Mouse (Mus musculus): Measurements from ENCODE around the gene Dab2ip.

Gene Dab2ip

DNA sequence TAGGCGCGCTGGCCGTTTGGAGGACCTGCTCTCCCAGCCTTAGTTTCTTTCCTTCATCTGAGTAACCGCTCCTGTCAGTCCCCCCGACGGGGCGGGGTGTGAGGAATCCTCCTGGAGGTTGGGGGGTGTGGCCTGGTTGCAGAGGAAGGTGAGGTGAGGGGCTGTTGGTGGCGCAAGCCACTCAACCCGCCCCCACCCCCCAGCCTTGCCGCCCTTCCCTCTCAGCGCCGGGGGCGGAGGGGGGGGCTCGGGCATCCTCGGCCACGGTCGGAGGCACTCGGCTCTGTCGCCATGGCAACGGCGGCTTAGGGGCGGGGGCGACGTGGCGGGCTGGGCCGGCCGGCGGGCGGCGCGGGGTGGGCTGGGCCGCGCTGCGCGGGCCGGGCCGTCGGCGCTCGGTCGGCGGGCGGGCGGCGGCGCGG lies 102.9 kb downstream of the Dab2ip start:
- DNase-seq, result peak; percentile 71 to 86

DNA sequence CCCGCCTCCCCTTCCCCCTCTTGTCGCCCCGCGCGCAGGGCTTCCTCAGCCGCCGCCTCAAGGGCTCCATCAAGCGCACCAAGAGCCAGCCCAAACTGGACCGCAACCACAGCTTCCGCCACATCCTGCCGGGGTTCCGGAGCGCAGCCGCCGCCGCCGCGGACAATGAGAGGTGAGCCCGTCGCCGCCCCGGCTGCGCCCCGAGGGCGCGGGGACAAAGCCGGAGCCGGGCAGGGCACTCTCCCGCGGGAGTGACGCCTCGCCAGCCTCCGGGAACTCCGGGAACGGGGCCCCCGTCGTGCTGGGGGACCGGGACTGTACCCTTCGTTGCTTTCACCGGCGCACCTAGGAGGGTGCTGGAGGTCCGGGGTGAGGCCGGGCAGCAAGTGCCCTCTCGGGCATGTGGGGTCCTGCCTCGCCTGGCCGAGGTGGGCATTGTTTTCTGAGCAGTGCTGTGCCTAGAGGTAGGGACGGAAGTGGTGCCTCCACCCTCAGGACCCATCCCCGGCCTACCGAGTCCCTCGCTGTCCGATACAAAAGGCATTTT lies 103.5 kb downstream of the Dab2ip start:
- peak; percentile 70 to 82 for DNase-seq

DNA sequence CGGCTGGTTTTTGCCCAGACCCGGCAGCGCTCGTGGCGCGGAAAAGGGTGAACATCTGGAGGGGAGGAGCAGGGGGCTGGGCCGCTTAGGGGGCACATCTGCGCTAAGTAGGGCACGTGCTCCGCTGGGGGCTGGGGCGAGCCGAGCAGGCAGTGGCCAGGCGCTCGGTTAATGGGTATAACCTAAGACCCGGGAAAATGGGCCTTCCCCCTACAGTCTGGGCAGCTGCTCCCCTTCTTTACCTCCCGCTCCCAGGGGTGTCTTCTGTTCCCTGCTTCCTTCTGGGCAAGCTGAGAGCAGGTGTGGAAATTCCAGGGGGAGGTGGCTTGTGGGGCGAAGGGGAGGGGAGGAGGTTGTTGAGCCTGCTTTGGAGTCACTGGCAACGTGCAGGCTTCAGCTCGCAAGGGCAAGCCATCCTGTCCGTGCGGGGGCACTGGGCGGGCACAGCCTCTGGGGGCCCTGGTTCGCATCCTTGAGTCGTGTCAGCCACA lies 104.0 kb downstream of the Dab2ip start:
- DNase-seq, result peak; percentile 25 to 52

DNA sequence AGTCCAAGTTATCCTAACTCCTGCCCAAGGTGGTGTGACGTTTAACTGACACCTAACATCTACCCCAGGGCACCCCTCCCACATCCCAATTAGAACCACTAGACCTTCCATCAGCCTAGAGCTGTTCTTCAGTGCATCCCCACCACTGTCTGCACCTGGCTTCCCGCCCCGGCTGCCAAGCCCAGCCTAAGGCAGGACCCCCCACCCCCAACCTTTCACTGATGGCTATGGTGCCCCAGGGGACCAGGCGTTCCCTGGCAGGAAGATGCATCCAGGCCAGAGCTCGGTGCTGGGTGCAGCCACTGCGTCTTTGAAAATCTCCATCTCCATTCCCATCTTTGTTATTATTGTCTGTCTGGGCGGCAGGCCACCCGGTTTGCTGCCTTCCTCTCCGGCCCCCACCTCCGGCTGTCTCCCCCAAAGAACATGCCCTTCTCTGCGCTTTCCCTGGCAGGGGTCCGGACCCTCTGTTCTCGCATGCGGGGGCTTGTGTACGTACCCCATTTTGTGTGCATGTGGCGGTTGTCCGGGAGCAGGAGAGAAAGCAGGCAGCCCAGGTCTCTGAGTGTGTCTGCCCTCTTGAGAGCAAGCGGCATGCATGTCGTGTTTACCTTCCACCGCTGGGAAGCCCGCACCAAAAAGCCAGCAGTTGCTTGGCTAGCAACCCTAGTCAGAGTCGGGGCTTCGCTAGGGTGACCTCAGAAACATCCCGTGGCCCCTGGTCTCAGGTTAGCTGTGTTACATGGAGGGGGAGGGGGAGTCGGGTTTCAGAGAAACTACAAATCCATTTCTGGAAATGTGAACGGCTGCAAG lies 104.9 kb downstream of the Dab2ip start:
- no peak for DNase-seq

DNA sequence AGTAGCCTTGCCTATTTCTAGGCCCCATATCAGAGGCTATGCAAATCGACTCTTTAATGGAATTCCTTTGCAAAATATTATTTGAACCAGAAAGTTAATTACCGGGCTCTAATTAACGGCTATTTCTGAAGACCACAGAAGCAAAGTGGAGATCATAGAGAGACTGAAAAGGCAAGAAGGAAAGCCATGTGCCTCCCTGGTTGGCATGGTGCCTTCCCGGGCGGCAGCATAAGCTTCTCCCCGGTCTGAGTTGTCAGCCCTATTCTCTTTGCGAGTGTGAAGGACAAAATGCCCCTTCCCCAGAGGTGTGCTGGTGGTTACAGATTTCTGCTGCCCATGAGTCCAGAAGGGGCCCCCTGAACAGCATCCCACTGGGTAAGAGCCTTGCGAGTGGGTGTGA lies 109.7 kb downstream of the Dab2ip start:
- DNase-seq, result no peak

DNA sequence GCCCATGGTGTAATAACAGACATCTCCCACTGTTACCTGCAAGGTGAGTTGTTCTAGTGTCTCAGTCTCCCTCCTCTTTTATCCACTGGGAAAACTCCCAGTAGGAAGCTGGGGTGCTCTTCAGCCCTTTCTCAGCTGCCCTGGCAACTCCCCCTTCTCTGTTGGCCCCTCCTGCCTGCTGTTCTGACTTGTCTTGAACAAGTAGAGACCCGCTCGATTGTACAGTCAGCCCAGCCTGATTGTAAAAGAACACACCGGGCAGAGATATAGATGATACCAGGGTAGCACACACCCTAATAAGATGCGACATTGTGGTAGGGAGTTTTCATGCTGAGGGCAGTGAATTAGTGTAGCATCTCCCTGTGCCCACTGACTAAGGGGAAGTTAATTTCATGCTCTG lies 111.2 kb downstream of the Dab2ip start:
- no peak for DNase-seq

DNA sequence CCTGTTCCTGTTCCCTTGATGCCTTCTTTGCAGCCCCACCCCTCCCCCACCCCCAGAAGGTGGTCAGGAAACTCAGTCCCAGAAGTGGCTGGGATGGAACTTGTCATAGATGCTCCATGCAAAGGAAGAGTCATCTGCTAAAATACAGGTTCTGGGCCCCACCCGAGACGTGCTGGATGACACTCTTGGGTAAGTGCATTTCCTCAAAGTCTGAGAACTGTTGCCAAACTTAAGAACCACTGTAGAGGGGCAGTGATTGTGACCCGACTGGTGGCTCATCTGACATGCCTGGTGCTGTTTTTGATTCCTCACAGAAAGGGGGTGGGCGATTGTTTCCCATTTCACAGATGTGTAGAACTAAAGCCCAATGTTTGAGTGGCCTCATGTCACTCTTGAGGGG lies 111.7 kb downstream of the Dab2ip start:
- DNase-seq, result no peak

DNA sequence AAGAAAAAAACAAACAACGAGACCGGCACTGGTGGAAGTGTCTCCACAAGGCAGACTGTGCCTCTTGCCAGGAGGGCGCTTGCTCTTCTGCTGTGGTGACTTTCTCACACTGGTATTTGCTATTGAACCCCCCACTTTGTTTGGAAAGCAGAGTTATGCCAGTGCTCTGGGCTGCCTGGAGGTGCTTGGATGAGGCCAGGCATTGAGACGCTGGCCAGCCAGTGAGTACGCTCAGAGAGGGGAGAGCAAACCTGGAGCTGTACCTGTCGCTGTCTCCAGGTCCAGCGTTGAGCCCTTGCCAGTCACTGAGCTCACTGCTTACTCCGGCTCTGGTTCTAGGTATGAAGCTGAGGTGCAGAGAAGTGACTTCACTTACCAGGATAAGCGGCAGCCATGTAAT lies 112.2 kb downstream of the Dab2ip start:
- no peak for DNase-seq

DNA sequence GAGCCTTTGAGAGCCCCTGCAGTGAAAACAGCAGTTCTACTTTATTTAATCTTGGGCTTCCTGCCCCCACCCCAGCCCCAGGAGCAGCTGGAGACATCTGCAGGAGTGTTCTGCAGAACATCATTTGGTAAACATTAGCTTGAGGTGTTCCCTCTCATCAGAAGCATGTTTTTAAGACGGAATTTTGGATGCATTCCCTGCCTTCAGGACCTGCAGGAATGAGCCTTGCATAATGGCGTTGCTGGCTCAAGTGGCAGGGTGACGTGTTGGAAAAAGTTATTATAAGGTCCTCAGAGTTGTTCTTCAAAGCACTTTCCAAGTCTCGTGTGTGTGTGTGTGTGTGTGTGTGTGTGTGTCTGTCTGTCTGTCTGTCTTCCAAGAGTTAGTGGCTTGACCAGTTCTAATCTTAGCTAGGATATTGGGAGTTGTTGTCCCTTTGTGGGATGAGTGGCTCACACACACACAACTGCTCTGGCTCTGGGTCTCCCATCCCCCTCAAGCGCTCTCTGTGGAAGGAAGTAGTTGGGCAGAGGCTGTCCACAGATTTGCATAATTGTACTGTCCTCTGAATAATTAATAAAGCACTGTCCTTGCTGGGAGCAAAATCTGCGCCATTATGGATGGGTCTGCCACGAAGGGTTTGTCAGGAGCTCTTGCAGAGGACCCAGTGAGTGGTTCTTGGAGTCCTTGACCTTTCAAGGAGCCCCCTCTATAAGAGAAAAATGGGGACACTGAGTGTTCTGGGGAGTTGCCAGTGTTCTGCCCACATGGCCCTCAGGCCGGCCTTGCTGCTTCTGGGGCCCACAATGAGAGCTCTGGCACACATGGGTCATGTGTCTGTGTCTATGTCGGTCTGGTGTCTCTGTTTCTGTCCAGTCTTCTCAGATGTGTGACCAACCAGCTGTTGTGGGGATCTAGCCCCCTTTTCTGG lies 114.2 kb downstream of the Dab2ip start:
- peak; percentile 59 to 75 for DNase-seq

DNA sequence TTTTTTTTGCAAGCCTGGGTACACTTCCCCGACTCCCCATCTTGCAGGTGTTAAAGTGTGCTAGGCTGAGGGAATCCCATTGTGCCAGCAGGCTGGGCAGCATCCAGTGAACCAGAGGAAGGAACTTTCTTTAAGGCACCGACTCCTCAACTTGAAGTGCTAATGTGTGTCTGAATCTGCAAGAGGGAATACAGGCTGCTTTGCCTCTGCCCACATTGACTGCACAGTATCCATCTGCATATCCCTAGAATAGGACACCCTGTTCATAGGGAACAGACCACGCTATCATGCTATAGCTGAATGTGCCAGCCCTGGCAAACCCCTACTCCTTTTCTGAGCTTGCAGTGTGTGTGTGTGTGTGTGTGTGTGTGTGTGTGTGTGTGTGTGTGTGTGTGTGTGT lies 115.1 kb downstream of the Dab2ip start:
- no peak for DNase-seq

DNA sequence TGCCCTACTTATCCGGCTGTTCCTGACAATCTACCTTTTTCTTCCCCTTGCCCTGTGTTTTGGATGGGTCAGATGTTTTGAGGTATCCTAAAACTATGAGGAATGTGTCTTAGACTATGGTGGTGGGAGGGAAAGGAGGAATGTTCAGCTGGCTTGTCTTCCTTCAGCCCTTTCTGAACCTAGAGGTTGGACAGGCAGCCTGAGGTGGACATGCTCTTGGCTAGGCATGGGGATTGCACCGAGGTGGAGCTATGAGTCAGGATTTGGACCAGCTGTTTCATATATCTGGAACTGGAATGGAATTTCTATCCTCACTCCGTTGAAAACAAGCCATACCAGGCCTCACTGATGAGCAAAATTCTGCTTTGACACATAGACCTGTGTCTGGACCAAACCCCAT lies 115.9 kb downstream of the Dab2ip start:
- no peak for DNase-seq

DNA sequence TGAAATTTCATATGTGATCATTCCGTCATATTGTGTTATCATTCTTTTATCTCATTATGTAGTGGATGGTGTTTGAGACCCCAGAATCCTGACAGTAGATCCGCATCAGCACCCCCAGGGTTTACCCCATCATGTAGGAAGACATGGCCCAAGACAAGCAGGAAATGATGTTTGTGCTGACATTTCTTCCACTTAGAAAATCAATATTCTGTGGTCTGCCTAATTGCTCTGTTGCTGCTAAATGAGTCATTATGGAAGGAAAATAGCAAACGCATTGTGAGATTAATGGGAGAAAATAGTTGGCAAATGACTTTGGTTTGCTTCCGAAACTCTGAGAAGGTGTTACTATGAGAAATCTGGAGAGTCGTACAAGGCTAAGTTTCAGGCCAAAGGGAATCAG lies 116.4 kb downstream of the Dab2ip start:
- DNase-seq, result no peak

DNA sequence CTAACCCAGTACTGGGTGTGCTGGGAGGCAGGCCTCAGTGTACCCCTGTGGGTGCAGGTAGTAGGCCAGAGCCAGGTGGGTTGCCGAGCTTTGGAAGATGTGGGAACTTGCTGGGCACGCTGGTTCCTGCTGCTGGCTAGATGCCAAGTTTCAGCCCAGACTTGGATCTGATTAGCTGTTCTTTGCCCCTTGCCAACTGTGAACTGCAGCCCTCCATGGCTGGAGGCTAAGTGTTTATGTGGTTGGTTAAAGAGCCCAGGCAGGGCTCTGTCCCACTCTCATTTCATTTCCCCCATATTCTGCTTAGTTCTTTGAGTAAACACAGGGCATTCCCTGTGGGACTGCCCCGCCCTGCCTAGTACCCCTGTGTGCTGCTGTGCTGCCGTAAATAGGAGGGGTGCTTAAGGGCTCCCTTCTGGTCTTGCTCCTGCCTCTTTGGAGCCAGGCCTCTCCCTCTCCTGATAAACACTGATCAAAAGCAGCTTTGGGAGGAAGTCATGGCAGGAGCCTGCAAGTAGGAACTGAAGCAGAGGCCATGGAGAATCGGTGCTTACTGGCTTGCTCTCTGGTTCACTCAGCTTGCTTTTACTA lies 118.1 kb downstream of the Dab2ip start:
- DNase-seq, result peak; percentile 72 to 78

DNA sequence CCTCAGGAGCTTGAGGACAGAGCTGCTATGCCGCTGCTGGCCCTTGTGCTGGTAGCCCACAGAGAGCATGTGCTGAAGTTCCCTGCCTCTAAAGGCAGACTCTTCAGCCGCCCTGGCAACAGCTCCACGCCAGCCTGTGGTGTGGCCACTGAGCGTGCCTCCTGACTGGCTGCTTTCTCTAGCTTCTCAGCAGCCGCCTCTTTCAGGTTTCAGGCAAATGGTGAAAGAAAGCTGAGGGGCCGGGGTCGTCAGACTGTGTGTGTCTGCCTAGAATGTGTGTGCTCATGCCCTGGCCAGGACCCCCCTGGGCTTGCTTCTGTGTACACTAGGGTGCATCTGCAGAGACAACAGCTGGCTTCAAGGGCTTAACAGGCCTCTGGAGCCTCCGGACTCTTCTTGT lies 119.8 kb downstream of the Dab2ip start:
- peak in 1 of 2 experiments; percentile 34 for DNase-seq

DNA sequence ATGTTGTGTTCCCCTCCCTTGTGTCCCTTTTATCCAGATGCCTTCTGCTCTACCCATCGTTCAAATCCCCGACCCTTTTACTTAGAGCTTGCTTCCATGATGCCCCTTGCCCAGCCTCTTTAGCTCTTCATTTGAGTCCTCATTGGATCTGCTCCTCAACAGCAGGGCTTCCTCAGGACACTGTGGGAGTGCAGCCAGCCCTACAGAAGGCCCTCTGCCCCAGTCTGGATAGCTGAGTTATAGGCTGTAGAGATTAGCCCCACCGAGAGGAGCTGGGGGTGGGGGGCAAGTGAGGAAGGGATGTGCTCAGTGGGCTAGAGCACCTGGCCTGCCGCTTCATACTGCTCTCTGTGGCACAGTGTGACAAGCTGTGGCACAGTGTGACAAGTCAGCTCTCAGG lies 120.4 kb downstream of the Dab2ip start:
- no peak for DNase-seq

DNA sequence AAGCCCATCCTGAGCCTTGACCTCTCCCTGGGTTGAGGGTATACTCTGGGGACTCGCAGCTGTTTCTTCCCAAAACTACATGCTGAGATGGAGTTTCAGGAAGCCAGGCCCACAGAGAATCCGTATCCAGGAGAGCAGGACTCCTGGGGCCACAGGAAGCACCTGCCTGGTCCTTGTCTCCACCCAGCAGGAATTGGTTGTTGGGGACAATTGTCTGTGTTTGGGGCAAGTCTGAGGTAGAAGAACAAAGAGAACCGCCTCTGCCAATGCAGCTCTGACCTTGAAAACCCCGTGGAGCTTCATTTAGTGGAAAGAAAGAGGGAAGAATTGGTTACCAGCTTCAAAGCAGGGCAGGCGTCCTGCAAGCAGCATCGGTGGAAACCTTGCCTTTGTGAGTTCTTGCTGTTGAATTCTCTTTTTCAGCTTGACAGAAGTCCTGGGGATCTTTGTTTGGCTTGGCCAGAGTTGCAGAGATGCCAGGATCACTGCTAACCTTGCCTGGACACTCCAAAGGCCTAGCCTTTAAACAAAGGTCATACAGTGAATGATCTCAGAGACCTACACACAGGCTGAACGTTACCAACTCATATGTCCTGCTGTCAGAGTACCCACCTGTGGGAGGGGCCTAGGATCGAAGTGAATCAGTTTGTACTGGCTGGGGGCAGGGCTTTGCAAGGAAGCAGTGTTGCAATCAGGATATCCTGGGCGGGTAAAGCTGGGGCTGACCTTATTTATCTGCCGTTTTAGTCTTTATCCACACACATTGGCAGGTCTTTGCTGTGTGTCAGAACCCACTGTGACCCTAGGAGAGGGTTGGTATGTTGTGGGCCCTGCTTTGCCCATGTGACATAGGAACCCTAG lies 122.0 kb downstream of the Dab2ip start:
- peak; percentile 68 to 83 for DNase-seq

DNA sequence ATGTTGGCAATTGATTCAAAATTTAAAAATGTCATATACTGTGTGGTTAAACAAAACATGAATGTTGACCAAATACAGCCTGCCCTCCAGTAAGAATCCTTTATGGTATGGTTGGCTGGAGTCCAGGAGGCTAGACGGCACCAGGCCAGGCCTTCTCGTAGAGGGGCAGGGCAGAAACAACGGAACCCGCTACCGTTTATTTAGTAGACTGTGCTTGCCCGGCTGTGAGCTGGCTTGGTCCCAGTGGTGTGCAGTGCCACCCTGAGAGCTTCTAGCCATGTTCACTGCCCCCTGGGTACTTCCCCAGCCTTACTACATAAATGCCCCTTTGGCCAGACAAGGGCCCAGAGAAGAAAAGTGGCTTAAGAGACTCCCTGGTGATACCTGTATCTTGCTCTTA lies 122.8 kb downstream of the Dab2ip start:
- no peak for DNase-seq

DNA sequence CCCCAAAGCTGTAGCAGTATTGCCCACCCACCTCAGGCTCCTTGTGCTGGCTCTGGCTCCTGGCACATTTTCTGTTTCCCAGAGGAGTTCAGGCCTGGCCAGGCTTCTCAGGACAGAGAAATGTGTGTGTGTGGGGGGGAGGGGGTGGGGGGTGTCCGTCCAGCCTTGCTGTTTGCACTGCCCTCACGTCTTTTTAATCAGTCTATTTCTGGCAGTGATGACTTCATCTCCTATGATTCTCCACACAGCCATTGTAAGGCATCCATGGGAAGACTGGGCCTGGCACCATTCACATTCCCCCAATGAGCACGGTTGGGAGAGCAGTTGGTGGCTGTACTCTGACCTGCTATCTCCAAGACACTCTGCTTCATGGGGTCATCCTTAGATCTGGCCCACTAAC lies 125.9 kb downstream of the Dab2ip start:
- no peak for DNase-seq

DNA sequence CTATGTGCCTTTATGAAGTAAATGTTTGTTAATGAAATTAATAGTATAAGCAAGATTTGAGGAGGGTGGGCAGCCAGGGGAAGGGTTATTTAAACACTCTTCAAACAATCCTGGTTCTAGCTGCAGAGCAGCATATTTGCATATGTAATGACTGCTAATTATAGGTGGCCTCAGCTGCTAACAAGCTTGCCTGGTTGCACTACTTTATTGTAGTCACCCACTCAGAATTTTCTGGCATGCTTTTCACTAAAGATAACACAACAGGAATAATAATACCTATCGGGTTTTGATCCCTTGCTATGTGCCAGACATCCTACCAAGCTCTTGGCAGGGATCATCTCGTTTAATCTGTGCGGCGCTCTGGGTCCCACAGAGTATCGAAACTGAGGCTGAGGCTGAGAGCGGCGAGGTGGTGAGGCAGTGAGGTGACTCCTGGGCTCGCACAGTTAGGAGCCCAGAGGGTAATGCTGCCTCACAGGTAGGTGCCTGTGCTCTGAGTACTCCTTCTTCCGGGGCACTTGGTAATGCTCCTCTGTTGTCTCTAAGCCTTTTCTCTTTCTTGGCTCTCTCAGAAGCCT lies 126.8 kb downstream of the Dab2ip start:
- no peak for DNase-seq

DNA sequence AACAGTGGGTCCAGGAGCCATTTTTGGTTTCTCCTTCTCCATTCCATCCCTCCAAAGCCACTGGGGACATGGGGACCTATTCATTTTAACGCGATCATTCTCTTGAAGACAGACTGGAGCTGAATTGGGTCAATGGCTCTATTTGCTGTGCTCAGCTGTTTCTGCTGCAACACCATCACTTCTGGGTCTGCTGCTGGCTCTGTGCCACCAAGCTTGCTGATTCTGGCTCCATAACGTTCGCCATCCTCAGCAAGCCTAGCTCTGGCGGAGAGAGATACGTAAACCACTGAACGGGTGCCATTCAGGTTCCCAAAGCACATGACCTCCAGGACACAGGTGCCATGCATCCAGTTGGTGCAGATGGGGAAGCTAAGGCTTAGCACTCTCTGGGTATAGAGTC lies 128.0 kb downstream of the Dab2ip start:
- peak; percentile 49 to 60 for DNase-seq

DNA sequence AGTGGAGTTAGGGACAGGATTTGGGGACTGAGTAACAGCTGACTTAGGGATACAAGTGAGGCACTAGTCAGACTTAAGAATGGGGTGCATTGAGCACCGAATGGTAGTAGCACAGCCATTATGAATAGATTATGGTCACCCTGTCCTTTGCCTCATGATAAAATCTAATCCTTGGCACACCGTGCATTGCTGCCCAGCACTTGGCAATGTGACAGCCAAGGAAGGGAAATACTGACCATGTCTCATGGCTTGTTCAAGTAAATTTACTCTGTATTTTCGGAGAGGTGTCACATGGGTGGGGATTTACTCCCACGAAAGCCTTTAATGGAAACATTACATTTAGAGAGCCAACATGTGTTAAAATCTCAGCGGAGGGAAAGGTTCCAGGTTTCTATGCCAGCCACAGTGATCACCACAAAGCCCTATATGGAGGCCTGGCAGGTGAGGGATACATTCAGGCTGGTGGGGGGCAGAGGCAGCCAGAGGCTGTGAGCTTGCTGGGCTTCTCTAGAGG lies 129.5 kb downstream of the Dab2ip start:
- peak in 1 of 2 experiments; percentile 37 for DNase-seq
